Mouse (Mus musculus) forebrain, embryonic 12.5 days (tissue): ENCODE data around the gene Slc15a1. TPM values are rescaled to one million over a fixed set of nuclear protein-coding genes. Genes with fewer than 3 reads are reported as not detected.

Experiments used
- ATAC-seq: fragments of 200-750 bp; cut with Nextera tagmentation; 2 replicates; pipeline ENCODE4 v1.8.0; 2017; ENCODE audit warnings: moderate TSS enrichment; ENCODE audit not compliant: low FRiP score
- H3K27ac ChIP-seq: fragments of 300-500 bp; sonication (generic); 2 replicates; pipeline ENCODE4 v1.5.1; 2016; ENCODE audit warnings: mild to moderate bottlenecking
- H3K27me3 ChIP-seq: fragments of 300-500 bp; sonication (generic); 2 replicates; pipeline ENCODE4 v1.6.1; 2016; ENCODE audit warnings: mild to moderate bottlenecking
- H3K36me3 ChIP-seq: fragments of 300-500 bp; sonication (generic); replicated peaks from 2 replicates; pipeline ENCODE4 v1.6.1; 2016; ENCODE audit warnings: mild to moderate bottlenecking
- H3K4me1 ChIP-seq: fragments of 300-500 bp; sonication (generic); 2 replicates; pipeline ENCODE4 v1.6.1; 2016
- H3K4me2 ChIP-seq: fragments of 300-500 bp; sonication (generic); 2 replicates; pipeline ENCODE4 v1.6.1; 2016; ENCODE audit warnings: mild to moderate bottlenecking, moderate library complexity
- H3K4me3 ChIP-seq: fragments of 300-500 bp; sonication (generic); replicated peaks from 2 replicates; pipeline ENCODE4 v1.5.1; 2016; ENCODE audit warnings: mild to moderate bottlenecking
- H3K9ac ChIP-seq: fragments of 300-500 bp; sonication (generic); 2 replicates; pipeline ENCODE4 v1.6.1; 2016; ENCODE audit warnings: mild to moderate bottlenecking
- H3K9me3 ChIP-seq: fragments of 300-500 bp; sonication (generic); 2 replicates; pipeline ENCODE4 v1.6.1; 2016
- WGBS: fragments of 180-500 bp; shearing (Covaris S2); methylation state at CpG from one replicate; pipeline ENCODE4 v1.1.7; 2016; 5-methylcytosine and 5-hydroxymethylcytosine counted together
- polyA plus RNA-seq: library from polyadenylated mRNA; unstranded; fragments of >200 nt; fragmentation: Nextera tagmentation; extraction: Ambion mirVana; gene quantifications from 2 replicates; pipeline ENCODE4 v1.2.1, GENCODE M21; 2016

Slc15a1 gene
- not detected in 2 replicates for polyA plus RNA-seq

DNA sequence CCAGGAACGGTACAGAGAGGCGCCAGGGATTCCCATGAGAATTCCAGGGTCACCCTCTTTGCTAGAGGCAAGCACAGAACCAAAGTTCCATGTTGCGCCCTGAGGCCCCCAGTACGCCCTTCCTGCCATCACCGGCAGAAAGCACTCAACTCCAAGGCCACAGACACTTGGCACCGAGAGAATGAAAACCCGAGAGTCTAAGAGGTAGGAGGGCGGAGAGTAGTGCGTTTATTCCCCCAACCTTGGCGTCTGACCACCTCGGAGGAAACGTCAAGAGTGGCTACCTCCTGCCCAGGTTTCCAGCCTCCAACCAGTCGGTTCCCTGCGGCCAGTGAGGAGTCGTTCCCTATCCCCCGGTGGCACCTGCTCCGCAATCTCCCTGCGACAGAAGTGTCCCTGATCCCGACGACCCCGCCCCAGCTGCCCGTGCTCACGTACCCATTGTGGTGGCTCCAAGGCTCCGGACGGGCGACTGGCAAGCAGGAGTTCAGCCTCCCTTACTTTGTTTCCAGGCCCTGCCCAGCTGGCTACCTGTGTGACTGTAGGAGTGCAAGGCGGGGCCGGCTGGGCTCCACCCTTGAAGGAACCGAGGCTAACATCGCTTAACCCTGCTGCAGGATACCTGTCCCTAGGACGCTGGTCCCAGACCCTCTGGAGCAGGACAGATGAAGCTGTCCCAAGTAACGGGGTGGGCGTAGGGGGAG, at the start of gene Slc15a1:
Slc15a1 (minus strand) TSS at position 472 of the 704 bp plus-strand sequence.
- Histone ChIP-seq H3K4me3 (peak within 1 kb of the TSS; percentile 7), H3K27me3 (peaks cover 39% of the 10 kb centered on the region), H3K27ac (no peak within 1 kb of the TSS), H3K4me1 (peaks cover 9% of the 10 kb centered on the region), H3K36me3 (no peaks in the 10 kb centered on the region), H3K9ac (no peak within 1 kb of the TSS), H3K4me2 (peak within 1 kb of the TSS; percentile 40), H3K9me3 (no peaks in the 10 kb centered on the region)
- no peak for ATAC-seq
- 9% methylated on average over 33 of the region's 33 CpGs for WGBS

DNA sequence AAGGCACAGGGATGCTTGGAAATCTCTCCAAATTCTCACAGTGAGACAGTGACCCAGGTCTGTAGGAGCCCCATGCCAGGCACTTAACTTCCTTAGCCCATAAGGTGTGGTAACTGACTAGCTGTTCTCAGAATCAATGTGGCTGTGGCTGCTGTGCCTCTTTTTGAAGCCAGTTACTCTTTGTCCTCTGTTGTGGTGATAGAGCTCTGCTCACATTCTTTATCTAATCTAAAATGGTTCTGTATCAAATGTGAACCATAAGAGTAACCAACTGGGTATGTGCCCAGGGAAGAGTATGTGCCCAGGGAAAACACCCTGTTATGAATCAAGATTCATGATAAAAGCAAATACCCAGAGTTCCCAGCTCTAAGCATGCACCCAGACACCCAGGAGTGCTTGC, 48.7 kb upstream of the Slc15a1 start:
- ATAC-seq = no peak

DNA sequence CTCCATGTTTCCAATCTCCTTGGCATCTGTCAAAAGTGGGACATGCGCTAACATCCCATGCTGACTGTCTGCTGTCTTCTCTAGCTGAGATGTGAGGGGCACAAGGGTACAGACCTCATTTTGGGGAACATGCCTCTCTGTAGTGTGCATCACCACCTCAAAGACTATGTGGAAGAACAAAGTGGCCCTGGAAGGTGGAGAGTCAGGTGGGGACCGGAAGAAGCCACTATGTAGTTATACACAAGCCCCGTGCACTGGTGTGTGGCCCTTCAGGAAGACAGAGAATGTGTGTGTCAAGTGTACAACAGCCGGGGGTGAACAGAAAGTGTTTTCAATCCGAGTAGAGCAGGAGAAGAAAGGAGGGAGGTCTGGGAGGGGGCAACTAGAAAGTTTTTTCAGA, 47.5 kb upstream of the Slc15a1 start:
- H3K4me1 ChIP-seq = no peaks in the 10 kb centered on the region; the same call in 1 of the 2 replicates
- no peaks in the 10 kb centered on the region for H3K36me3 ChIP-seq
- H3K27me3 ChIP-seq = no peaks in the 10 kb centered on the region
- no peaks in the 10 kb centered on the region for H3K9me3 ChIP-seq
- no peak overlapping the region for H3K9ac ChIP-seq
- WGBS = 83% methylated on average over 5 of the region's 5 CpGs
- H3K4me2 ChIP-seq = no peak overlapping the region
- no peak overlapping the region for H3K27ac ChIP-seq
- no peak overlapping the region for H3K4me3 ChIP-seq
- ATAC-seq = no peak

More for the DNA sequence above, 48.7 kb upstream of the Slc15a1 start:
- Histone ChIP-seq H3K4me1 (no peaks in the 10 kb centered on the region), H3K27me3 (no peaks in the 10 kb centered on the region), H3K4me2 (no peak overlapping the region), H3K9ac (no peak overlapping the region), H3K36me3 (no peaks in the 10 kb centered on the region), H3K27ac (no peak overlapping the region), H3K4me3 (no peak overlapping the region), H3K9me3 (no peaks in the 10 kb centered on the region)

DNA sequence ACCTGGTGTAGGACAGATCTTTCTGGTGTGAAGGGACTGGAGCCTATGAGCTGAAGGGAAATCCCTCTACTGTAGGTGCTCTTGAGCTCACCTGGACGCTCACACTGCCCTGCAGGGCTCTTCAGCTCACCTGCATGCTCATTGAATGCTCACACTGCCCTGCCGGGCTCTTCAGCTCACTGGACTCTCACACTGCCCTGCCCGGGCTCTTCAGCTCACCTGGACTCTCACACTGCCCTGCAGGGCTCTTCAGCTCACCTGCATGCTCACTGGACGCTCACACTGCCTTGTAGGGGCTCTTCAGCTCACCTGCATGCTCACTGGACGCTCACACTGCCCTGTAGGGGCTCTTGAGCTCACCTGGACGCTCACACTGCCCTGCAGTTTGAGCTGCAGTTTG, 44.8 kb upstream of the Slc15a1 start:
- Histone ChIP-seq H3K4me2 (no peak overlapping the region), H3K27ac (no peak overlapping the region), H3K4me1 (no peaks in the 10 kb centered on the region; the same call in 1 of the 2 replicates), H3K9me3 (no peaks in the 10 kb centered on the region), H3K36me3 (no peaks in the 10 kb centered on the region), H3K27me3 (no peaks in the 10 kb centered on the region), H3K9ac (no peak overlapping the region), H3K4me3 (no peak overlapping the region)
- 80% methylated on average over 6 of the region's 6 CpGs for WGBS
- no peak for ATAC-seq

DNA sequence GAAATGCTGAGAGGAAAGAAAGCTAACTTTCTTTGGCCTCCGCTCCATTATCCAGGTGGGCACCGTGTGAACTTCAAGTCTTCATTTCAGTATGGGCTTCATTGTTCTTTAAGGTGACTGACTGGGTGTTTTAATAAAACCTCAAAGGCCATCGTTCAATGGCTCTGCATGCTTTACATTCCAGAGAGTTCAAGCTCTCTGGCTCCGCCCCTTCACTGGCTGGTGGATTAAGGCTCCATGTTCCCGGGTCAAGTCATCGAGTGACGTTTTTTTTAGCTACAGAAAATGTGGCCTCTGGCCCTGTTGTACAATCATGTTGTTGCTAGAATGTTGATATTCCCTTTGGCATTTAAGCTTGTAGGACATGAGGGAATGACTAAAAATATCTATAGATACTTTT, 42.7 kb upstream of the Slc15a1 start:
- Histone ChIP-seq H3K27me3 (no peaks in the 10 kb centered on the region), H3K4me3 (no peak overlapping the region), H3K27ac (no peak overlapping the region), H3K9ac (no peak overlapping the region), H3K4me1 (no peaks in the 10 kb centered on the region; the same call in 1 of the 2 replicates), H3K4me2 (no peak overlapping the region), H3K9me3 (no peaks in the 10 kb centered on the region), H3K36me3 (no peaks in the 10 kb centered on the region)
- ATAC-seq = no peak
- 32% methylated on average over 7 of the region's 7 CpGs for WGBS

DNA sequence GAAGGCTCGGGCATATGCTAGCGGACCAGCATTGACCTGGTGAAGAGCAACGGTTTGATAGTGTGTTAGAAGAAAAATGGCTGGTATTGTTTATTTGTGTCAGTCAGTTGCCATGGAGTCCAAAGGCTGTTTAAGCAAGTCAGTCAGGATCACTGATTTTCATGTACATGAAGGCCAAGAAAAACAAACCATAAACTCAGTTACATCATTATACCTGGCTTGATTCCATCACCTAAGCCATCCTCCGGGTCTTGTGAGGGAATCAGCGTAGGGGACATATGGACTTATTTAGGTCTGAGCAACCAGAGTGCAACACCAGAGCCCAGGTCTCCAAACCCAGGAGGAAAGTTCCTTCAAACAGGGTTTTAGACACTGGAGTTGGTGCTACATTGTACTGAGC, 41.6 kb upstream of the Slc15a1 start:
- Histone ChIP-seq H3K4me3 (no peak overlapping the region), H3K9ac (no peak overlapping the region), H3K9me3 (no peaks in the 10 kb centered on the region), H3K4me2 (no peak overlapping the region), H3K27ac (no peak overlapping the region), H3K36me3 (no peaks in the 10 kb centered on the region), H3K27me3 (no peaks in the 10 kb centered on the region), H3K4me1 (no peaks in the 10 kb centered on the region; the same call in 1 of the 2 replicates)
- 92% methylated on average over 5 of the region's 5 CpGs for WGBS
- no peak for ATAC-seq

DNA sequence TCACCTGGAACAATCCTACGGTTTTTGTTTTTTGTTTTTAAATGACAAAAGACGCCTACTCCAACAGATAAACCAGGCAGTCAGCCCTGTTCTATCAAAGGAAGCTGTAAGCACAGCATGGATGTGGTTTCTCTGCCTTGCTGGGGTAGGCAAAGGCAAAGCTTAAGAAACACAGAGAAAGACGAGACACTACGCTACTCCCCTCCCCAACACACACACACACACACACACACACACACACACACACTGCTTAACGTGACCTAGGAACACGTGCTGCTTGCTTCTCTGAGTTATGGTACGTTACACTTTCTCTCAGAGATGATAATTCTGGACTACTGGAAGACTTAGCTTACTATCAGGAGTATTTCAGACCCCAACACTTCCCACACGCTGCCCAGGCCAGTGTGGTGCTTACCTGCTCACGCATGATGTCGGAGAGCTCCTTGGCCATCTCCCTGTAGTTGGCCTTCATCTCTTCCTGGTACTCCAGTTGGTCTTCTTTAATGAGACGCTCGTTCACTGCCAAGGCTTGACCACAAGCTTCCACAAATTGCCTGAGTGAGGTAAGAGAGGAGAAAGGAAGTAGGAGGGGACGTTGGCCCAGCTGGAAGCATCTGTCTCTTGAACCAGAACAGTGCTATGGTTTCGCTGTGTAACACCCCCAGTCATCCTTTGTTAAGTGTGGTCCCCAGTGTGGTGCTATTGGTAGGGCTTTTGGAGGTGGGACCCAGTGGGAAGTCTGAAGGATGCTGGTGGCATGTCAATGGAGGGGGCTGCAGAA, 40.7 kb upstream of the Slc15a1 start:
- WGBS = 86% methylated on average over 14 of the region's 14 CpGs
- Histone ChIP-seq H3K27ac (no peak overlapping the region), H3K27me3 (no peaks in the 10 kb centered on the region), H3K4me2 (no peak overlapping the region), H3K9me3 (no peaks in the 10 kb centered on the region), H3K9ac (no peak overlapping the region), H3K36me3 (no peaks in the 10 kb centered on the region), H3K4me3 (no peak overlapping the region), H3K4me1 (no peaks in the 10 kb centered on the region; the same call in 1 of the 2 replicates)
- ATAC-seq = no peak

DNA sequence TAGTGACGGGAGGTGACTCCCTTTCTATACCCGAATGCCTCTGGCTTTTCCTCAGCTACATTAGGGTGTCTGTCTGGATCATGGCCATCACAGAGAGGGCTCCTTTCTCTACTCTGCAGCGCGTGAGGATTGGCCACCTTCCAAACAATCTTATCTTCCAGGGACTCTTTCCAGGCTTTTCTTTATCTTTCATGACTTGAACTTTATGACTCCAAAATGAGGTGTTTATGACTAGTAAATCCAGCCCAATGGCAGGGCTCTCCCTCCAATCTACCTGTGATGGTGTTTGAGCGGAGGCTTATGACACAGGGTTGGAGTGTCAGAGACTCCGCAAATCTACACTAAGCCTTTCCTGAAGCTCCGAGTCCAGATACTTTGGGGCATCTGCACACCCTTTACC, 36.2 kb upstream of the Slc15a1 start:
- no peak for ATAC-seq
- H3K4me1 ChIP-seq = no peaks in the 10 kb centered on the region
- 91% methylated on average over 7 of the region's 7 CpGs for WGBS

DNA sequence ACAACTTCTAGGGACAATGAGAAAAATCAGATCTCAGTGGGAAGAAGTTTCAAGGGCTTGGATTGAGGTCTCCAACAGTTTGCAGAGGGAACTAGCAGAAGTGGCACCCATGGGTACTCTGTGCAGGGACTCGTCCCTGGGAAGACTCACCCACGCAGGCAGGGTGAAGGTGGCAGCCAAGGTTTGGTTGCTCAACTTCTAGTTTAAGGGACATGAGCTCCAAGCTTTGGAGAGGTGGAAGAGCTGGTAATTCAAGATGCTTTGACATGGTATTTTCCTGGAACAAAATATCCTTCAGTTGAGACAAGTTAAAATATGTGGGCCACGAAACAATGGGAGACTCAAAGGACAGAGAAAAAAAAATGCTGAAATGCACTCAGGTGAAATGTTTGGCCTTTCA, 29.4 kb upstream of the Slc15a1 start:
- Histone ChIP-seq H3K36me3 (no peaks in the 10 kb centered on the region), H3K9me3 (no peaks in the 10 kb centered on the region), H3K4me1 (no peaks in the 10 kb centered on the region), H3K4me2 (no peak overlapping the region), H3K27ac (no peak overlapping the region), H3K9ac (no peak overlapping the region), H3K4me3 (no peak overlapping the region), H3K27me3 (no peaks in the 10 kb centered on the region)
- no peak for ATAC-seq
- 90% methylated on average over 3 of the region's 3 CpGs for WGBS

More for the DNA sequence above, 36.2 kb upstream of the Slc15a1 start:
- no peak overlapping the region for H3K4me2 ChIP-seq
- no peak overlapping the region for H3K9ac ChIP-seq
- H3K36me3 ChIP-seq = no peaks in the 10 kb centered on the region
- H3K27ac ChIP-seq = no peak overlapping the region
- no peak overlapping the region for H3K4me3 ChIP-seq
- H3K9me3 ChIP-seq = no peaks in the 10 kb centered on the region
- no peaks in the 10 kb centered on the region for H3K27me3 ChIP-seq

DNA sequence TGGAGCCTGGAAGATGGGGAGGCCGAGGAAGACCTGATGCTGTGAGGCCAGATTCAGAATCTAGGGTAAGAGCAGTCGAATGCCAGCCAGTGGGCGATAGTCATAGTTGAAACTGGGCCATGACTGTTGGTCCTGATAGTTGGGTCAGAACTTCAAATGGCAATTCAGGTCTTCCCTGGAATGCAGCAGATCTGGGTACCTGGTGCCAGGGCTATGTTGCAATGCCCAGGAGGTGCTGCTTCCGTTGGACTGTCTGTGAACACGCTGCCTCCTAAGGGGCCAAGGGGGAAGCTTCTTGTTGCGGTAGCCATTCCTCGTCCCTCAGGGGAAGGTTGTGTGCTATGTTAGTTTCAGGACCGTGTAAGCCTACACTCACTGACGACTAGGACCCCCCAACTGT, 25.8 kb upstream of the Slc15a1 start:
- Histone ChIP-seq H3K27ac (no peak overlapping the region), H3K4me3 (no peak overlapping the region), H3K9ac (no peak overlapping the region), H3K4me1 (no peaks in the 10 kb centered on the region), H3K36me3 (no peaks in the 10 kb centered on the region), H3K9me3 (no peaks in the 10 kb centered on the region), H3K4me2 (no peak overlapping the region), H3K27me3 (no peaks in the 10 kb centered on the region)
- ATAC-seq = no peak
- 84% methylated on average over 9 of the region's 9 CpGs for WGBS

DNA sequence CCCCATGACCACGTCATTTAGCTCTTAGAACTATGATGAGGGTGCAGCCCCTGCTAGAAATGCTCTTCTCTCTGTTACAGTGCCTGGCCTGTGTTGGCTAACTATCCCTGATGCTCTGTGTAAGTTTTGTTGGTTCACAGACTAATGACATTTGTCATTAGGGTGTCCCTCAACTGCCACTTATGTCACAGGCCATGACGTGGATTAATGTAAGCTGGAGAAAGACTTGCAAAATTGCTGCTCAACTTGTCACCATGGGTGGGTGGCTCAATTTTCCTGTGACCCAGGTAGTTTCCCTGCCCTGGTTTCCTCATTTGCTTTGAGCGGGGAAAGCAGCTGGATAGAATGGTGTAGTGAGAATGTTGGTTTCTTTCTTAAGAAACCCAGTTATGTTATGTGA, 22.8 kb upstream of the Slc15a1 start:
- Histone ChIP-seq H3K9me3 (no peaks in the 10 kb centered on the region), H3K36me3 (no peaks in the 10 kb centered on the region), H3K27me3 (no peaks in the 10 kb centered on the region), H3K4me3 (no peak overlapping the region), H3K27ac (no peak overlapping the region), H3K9ac (no peak overlapping the region), H3K4me1 (no peaks in the 10 kb centered on the region), H3K4me2 (no peak overlapping the region)
- WGBS = 88% methylated on average over 3 of the region's 3 CpGs
- ATAC-seq = no peak

DNA sequence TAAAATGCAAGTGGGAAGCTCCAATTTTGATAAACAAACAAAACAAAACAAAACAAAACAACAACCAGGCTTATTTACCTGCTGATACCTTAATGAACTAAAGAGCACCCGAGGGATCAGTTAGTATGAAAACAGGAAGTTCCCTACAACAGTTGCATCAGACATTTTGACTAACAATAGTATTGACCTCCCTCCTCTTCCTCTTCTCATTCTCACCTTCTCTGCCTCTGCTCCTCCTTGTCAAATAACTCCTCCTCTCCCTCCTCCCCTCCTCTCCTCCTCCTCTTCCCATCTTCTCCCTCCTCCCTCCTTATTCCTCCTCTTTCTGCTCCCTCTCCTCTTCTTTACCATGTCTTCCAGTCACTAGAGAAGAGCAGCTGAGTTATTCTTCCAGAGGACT, 22.1 kb upstream of the Slc15a1 start:
- Histone ChIP-seq H3K4me2 (no peak overlapping the region), H3K36me3 (no peaks in the 10 kb centered on the region), H3K9me3 (no peaks in the 10 kb centered on the region), H3K27me3 (no peaks in the 10 kb centered on the region), H3K4me3 (no peak overlapping the region), H3K4me1 (no peaks in the 10 kb centered on the region), H3K27ac (no peak overlapping the region), H3K9ac (no peak overlapping the region)
- WGBS = 85% methylated on average over 1 of the region's 1 CpGs
- ATAC-seq = no peak

DNA sequence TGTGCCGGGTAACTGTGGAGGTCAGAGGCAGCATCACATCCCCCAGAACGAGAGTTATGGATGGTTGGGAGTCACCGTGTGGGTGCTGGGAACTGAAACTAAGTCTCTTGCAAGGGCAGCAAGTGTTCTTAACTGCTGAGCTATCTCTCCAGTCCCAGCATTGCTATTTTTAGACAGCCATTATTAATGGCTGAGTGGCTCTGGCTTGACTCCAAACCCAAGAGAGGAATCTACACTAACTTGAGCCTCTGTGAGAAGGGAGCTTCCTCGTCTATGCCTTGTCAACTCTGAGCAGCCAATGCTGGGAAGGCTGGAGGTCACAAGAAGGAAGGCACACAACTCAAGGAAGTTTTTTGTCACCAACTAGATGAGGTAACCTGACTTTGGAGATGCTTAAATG, 16.7 kb upstream of the Slc15a1 start:
- Histone ChIP-seq H3K36me3 (no peaks in the 10 kb centered on the region), H3K9ac (no peak overlapping the region), H3K4me1 (no peaks in the 10 kb centered on the region), H3K27me3 (no peaks in the 10 kb centered on the region), H3K9me3 (no peaks in the 10 kb centered on the region), H3K4me2 (no peak overlapping the region), H3K27ac (no peak overlapping the region), H3K4me3 (no peak overlapping the region)
- WGBS = 89% methylated on average over 4 of the region's 4 CpGs
- no peak for ATAC-seq
